ENCODE assay signal across 8 mouse cellular contexts in genomic region chr3:69597816-69598215, GRCm38 (mm10). TPM values are rescaled to one million over a fixed set of nuclear protein-coding genes. Genes with fewer than 3 reads are reported as not detected.
DNase-seq lines count a peak whose midpoint lies in the region; ATAC-seq lines count a peak whose summit lies in the region.

No protein-coding gene starts in this region.

- H3K4me2 ChIP-seq in heart, embryonic 16.5 days (ENCODE audit: low read depth, low read length) = peak overlapping the region; percentile 91

- ATAC-seq in heart, embryonic 16.5 days (replicated peaks; ENCODE audit: extremely low read depth, insufficient read depth, low FRiP score) = no peak

- H3K9ac ChIP-seq in heart, embryonic 16.5 days (ENCODE audit: low read length) = peak overlapping the region; percentile 83

- no peaks in the 10 kb centered on the region for H3K9me3 ChIP-seq in heart, embryonic 16.5 days (replicated peaks; ENCODE audit: control insufficient read depth, low read length)

- peak overlapping the region; percentile 76 for H3K4me3 ChIP-seq in heart, embryonic 16.5 days (ENCODE audit: low read length)

- DNase-seq in heart, adult 11 months = peak; percentile 74
- no peak for DNase-seq in heart, postnatal 25 days (ENCODE audit: low spot score)
- DNase-seq in NIH3T3 (ENCODE audit: low read depth) = peak; percentile 53
- peak; percentile 9 for DNase-seq in mesoderm, embryonic 11.5 days (ENCODE audit: low read depth, low spot score)
- no peak for DNase-seq in ovary, postnatal 10 days (ENCODE audit: low spot score)
- no peak for DNase-seq in testis, postnatal 10 days (ENCODE audit: low spot score)
- DNase-seq in cerebellum, postnatal 10 days = no peak

- H3K27me3 ChIP-seq in heart, embryonic 16.5 days (ENCODE audit: control insufficient read depth, insufficient read depth, low read length) = 0 out of 2 replicates have a peak, but pooled peaks cover 5% of the 10 kb centered on the region

- H3K27ac ChIP-seq in heart, embryonic 16.5 days (ENCODE audit: low read length) = no peak overlapping the region

- WGBS in heart, embryonic 16.5 days = 26% methylated on average over 7 of the region's 7 CpGs

- intact Hi-C loops in heart, postnatal 25 days (cut with DNase I) = no loop called here

- H3K36me3 ChIP-seq in heart, embryonic 16.5 days (ENCODE audit: control insufficient read depth, insufficient read depth) = no peaks in the 10 kb centered on the region

- H3K4me1 ChIP-seq in heart, embryonic 16.5 days (ENCODE audit: control insufficient read depth, insufficient read depth, low read length) = no peaks in the 10 kb centered on the region; the same call in 1 of the 2 replicates

RNA-seq across cellular contexts. Expression of gene B3galnt1, which starts 0.9 kb away (rescaled TPM):
- total RNA-seq in heart, postnatal 25 days (2021) = 1 to 10 TPM; 1.9 to 2.1 TPM
- 16.8 and 19.5 TPM in 2 replicates for polyA plus RNA-seq in heart, embryonic 16.5 days (2015; fragmentation: Nextera tagmentation; extraction: Ambion mirVana)

Comparison
In these comparisons a context has a peak if more than half of its experiments do, and no peak if none do; other contexts are left out.
1. DNase-seq: peak in heart, adult 11 months (single experiment), NIH3T3 (single experiment) and mesoderm, embryonic 11.5 days (single experiment); none in heart, postnatal 25 days (single experiment), ovary, postnatal 10 days (single experiment), testis, postnatal 10 days (single experiment) and cerebellum, postnatal 10 days (0 of 2).